Mouse (Mus musculus): ENCODE measurements at regions not wholly inside any gene's neighbourhood (a gene's known extent, or its start where the extent isn't known, plus 50 kb on each side); places are given as distances from the start of the nearest gene placed in this dataset.

- Histone ChIP-seq H3K4me2 (ENCODE audit: insufficient read depth, low read depth, poor library complexity, severe bottlenecking) (no peak overlapping the region), H3K9me3 (replicated peaks; ENCODE audit: low read length) (no peaks in the 10 kb centered on the region), H3K36me3 (replicated peaks in 1 of 2; ENCODE audit: control insufficient read depth in 1 of 2, insufficient read depth in 1 of 2, low read length in 1 of 2) (no peaks in the 10 kb centered on the region), H3K79me2 (replicated peaks; ENCODE audit: control insufficient read depth, extremely low read depth, insufficient read depth, poor library complexity, severe bottlenecking) (no peaks in the 10 kb centered on the region), H3K4me1 (ENCODE audit: control insufficient read depth in 1 of 2, insufficient read depth in 2 of 2) (no peaks in the 10 kb centered on the region), H3K27ac (ENCODE audit: insufficient read depth, low read depth) (no peak overlapping the region), H3K4me3 (replicated peaks in 1 of 3; ENCODE audit: low read depth in 2 of 3, low read length in 2 of 3, poor library complexity in 1 of 3) (no peak overlapping the region), H3K27me3 (replicated peaks) (no peaks in the 10 kb centered on the region), H3K9ac (ENCODE audit: insufficient read depth, low read depth) (no peak overlapping the region)
- DNase-seq (ENCODE audit: extremely low read depth): no peak
- in situ Hi-C loops (cut with MboI; ENCODE audit: low pct_ligation_motif_present, low pct_unique_long_range_greater_than_20kb, low sequenced_read_pairs) (no loop called here), dilution Hi-C loops (cut with MboI; ENCODE audit: extremely low pct_ligation_motif_present, extremely low pct_unique_long_range_greater_than_20kb, low sequenced_read_pairs) (no loop called here)
- TF ChIP-seq TCF12 (IDR thresholded peaks at IDR 0.05; ENCODE audit: low read depth, low read length) (no peak), CTCF (conservative IDR thresholded peaks at IDR 0.05 in 1 of 2, IDR thresholded peaks at IDR 0.05 in 1 of 2; ENCODE audit: low read depth in 2 of 2, low read length in 2 of 2) (no peak), ZNF384 (IDR thresholded peaks at IDR 0.05; ENCODE audit: low read depth, low read length) (no peak), MEF2A (IDR thresholded peaks at IDR 0.05; ENCODE audit: borderline replicate concordance, low read depth, low read length) (no peak), CHD2 (IDR thresholded peaks at IDR 0.05; ENCODE audit: low read length) (no peak), ELF1 (IDR thresholded peaks at IDR 0.05; ENCODE audit: low read depth, low read length) (no peak), ZMIZ1 (IDR thresholded peaks at IDR 0.05; ENCODE audit: low read depth, low read length) (no peak), IRF4 (IDR thresholded peaks at IDR 0.05; ENCODE audit: low read depth, low read length) (no peak), JUN (IDR thresholded peaks at IDR 0.05; ENCODE audit: insufficient read depth, low read depth, low read length) (no peak), ETS1 (conservative IDR thresholded peaks at IDR 0.05; ENCODE audit: low read depth, low read length) (no peak), RCOR1 (conservative IDR thresholded peaks at IDR 0.05; ENCODE audit: low read depth, low read length) (no peak), RAD21 (IDR thresholded peaks at IDR 0.05; ENCODE audit: low read depth, low read length) (no peak), MAZ (IDR thresholded peaks at IDR 0.05; ENCODE audit: low read depth, low read length) (no peak)
These were observed 61.2 kb upstream of the Cdon start for GRCm38 (mm10) chr9:35359699-35360098.

- Histone ChIP-seq H3K27ac (ENCODE audit: insufficient read depth, low read depth) (no peak overlapping the region), H3K4me3 (replicated peaks in 1 of 3; ENCODE audit: low read depth in 2 of 3, low read length in 2 of 3, poor library complexity in 1 of 3) (no peak overlapping the region), H3K27me3 (replicated peaks) (no peaks in the 10 kb centered on the region), H3K9ac (ENCODE audit: insufficient read depth, low read depth) (no peak overlapping the region), H3K79me2 (replicated peaks; ENCODE audit: control insufficient read depth, extremely low read depth, insufficient read depth, poor library complexity, severe bottlenecking) (no peaks in the 10 kb centered on the region), H3K9me3 (replicated peaks; ENCODE audit: low read length) (no peaks in the 10 kb centered on the region), H3K36me3 (replicated peaks in 1 of 2; ENCODE audit: control insufficient read depth in 1 of 2, insufficient read depth in 1 of 2, low read length in 1 of 2) (no peaks in the 10 kb centered on the region), H3K4me1 (ENCODE audit: control insufficient read depth in 1 of 2, insufficient read depth in 2 of 2) (no peaks in the 10 kb centered on the region), H3K4me2 (ENCODE audit: insufficient read depth, low read depth, poor library complexity, severe bottlenecking) (no peak overlapping the region)
- dilution Hi-C loops (cut with MboI; ENCODE audit: extremely low pct_ligation_motif_present, extremely low pct_unique_long_range_greater_than_20kb, low sequenced_read_pairs): no loop called here
- in situ Hi-C loops (cut with MboI; ENCODE audit: low pct_ligation_motif_present, low pct_unique_long_range_greater_than_20kb, low sequenced_read_pairs): no loop called here
- no peak for DNase-seq (ENCODE audit: extremely low read depth)
- TF ChIP-seq CTCF (conservative IDR thresholded peaks at IDR 0.05 in 1 of 2, IDR thresholded peaks at IDR 0.05 in 1 of 2; ENCODE audit: low read depth in 2 of 2, low read length in 2 of 2) (no peak), TCF12 (IDR thresholded peaks at IDR 0.05; ENCODE audit: low read depth, low read length) (no peak), BHLHE40 (IDR thresholded peaks at IDR 0.05; ENCODE audit: low read depth, low read length) (no peak), GABPA (IDR thresholded peaks at IDR 0.05; ENCODE audit: insufficient replicate concordance, low read depth, low read length) (no peak), MEF2A (IDR thresholded peaks at IDR 0.05; ENCODE audit: borderline replicate concordance, low read depth, low read length) (no peak), MXI1 (IDR thresholded peaks at IDR 0.05; ENCODE audit: low read depth, low read length) (no peak), POLR2AphosphoS2 (IDR thresholded peaks at IDR 0.05; ENCODE audit: low read depth, low read length) (no peak), CHD2 (IDR thresholded peaks at IDR 0.05; ENCODE audit: low read length) (no peak), RAD21 (IDR thresholded peaks at IDR 0.05; ENCODE audit: low read depth, low read length) (no peak), ELF1 (IDR thresholded peaks at IDR 0.05; ENCODE audit: low read depth, low read length) (no peak), ZC3H11A (IDR thresholded peaks at IDR 0.05; ENCODE audit: low read depth, low read length) (no peak), NELFE (IDR thresholded peaks at IDR 0.05; ENCODE audit: low read depth, low read length) (no peak), KAT2A (IDR thresholded peaks at IDR 0.05; ENCODE audit: insufficient replicate concordance, low read length) (no peak), USF2 (conservative IDR thresholded peaks at IDR 0.05; ENCODE audit: low read depth, low read length) (no peak), ZKSCAN1 (IDR thresholded peaks at IDR 0.05; ENCODE audit: borderline replicate concordance, low read depth, low read length) (no peak), ETS1 (conservative IDR thresholded peaks at IDR 0.05; ENCODE audit: low read depth, low read length) (no peak), MAZ (IDR thresholded peaks at IDR 0.05; ENCODE audit: low read depth, low read length) (no peak), IRF4 (IDR thresholded peaks at IDR 0.05; ENCODE audit: low read depth, low read length) (no peak)
These were observed 60.5 kb upstream of the Cdon start for GRCm38 (mm10) chr9:35360139-35361100.
